Mouse (Mus musculus) liver, adult 2 months (tissue): ENCODE measurements around the gene Ier2. TPM values are rescaled to one million over a fixed set of nuclear protein-coding genes. Genes with fewer than 3 reads are reported as not detected.
A peak's percentile ranks its signal among the peaks of the same experiment; 100 is the strongest.

ENCODE experiments used
- DNase-seq: peaks from one replicate; pipeline ENCODE4 v3.0.0-alpha.2; 2011; ENCODE audit warnings: low read depth, low spot score; ENCODE audit errors: extremely low read depth
- H3K27ac ChIP-seq: fragments of 200-500 bp; replicated peaks from 2 replicates; pipeline ENCODE4 v1.5.1; 2012; ENCODE audit warnings: low read depth, mild to moderate bottlenecking, control low read depth, inconsistent platforms, low read length; ENCODE audit not compliant: insufficient read depth
- H3K27me3 ChIP-seq: fragments of 200-500 bp; 2 replicates; pipeline ENCODE4 v1.6.1; 2012; ENCODE audit warnings: mild to moderate bottlenecking, moderate library complexity, low read length, inconsistent platforms; ENCODE audit not compliant: control insufficient read depth, insufficient read depth
- H3K36me3 ChIP-seq: fragments of 200-500 bp; 2 replicates; pipeline ENCODE4 v1.6.1; 2012; ENCODE audit warnings: low read length, inconsistent platforms; ENCODE audit not compliant: control insufficient read depth, insufficient read depth
- H3K4me1 ChIP-seq: fragments of 200-500 bp; 2 replicates; pipeline ENCODE4 v1.6.1; 2011; ENCODE audit warnings: low read length; ENCODE audit not compliant: control insufficient read depth, insufficient read depth
- H3K4me3 ChIP-seq: fragments of 200-500 bp; 2 replicates; pipeline ENCODE4 v1.5.1; 2011; ENCODE audit warnings: low read depth, mild to moderate bottlenecking, control low read depth, low read length, moderate library complexity; ENCODE audit not compliant: insufficient read depth
- H3K79me2 ChIP-seq: fragments of 200-500 bp; 2 replicates; pipeline ENCODE4 v1.6.1; 2012; ENCODE audit warnings: inconsistent platforms, mild to moderate bottlenecking, low read length, moderate library complexity; ENCODE audit not compliant: control insufficient read depth, insufficient read depth
- H3K9ac ChIP-seq: fragments of 200-500 bp; 2 replicates; pipeline ENCODE4 v1.6.1; 2012; ENCODE audit warnings: low read depth, mild to moderate bottlenecking, control low read depth, inconsistent platforms, low read length
- CTCF ChIP-seq: fragments of 200-500 bp; IDR thresholded peaks from 2 replicates; pipeline ENCODE4 v1.5.1; 2011; ENCODE audit warnings: low read depth, low read length, control low read depth
- POLR2A ChIP-seq: fragments of 200-500 bp; IDR thresholded peaks from 2 replicates; pipeline ENCODE4 v1.6.1; 2011; ENCODE audit warnings: low read length, control low read depth; ENCODE audit not compliant: insufficient read depth; ENCODE audit errors: extremely low read depth
- WGBS: fragments of 180-500 bp; shearing (Covaris S2); methylation state at CpG from one replicate; pipeline ENCODE4 v1.1.7; 2018; 5-methylcytosine and 5-hydroxymethylcytosine counted together
- polyA plus RNA-seq: library from polyadenylated mRNA; depleted of rRNA; stranded (reverse); fragments of >200 nt; gene quantifications from 2 replicates; pipeline ENCODE4 v1.2.3, GENCODE M21; 2012
- total RNA-seq: library from RNA; depleted of rRNA; stranded (reverse); fragments of >200 nt; gene quantifications from 2 replicates; pipeline ENCODE4 v1.2.3, GENCODE M21; 2014

Ier2 gene
- total and polyA plus RNA-seq, 2 experiments: 12.0 to 13.1 TPM

GRCm38 (mm10) chr8:84653092-84653631, 9.5 kb downstream of the Ier2 start:
- Histone ChIP-seq H3K9ac (no peak overlapping the region), H3K4me1 (peaks cover 13% of the 10 kb centered on the region), H3K36me3 (no peaks in the 10 kb centered on the region), H3K27me3 (no peaks in the 10 kb centered on the region), H3K4me3 (no peak overlapping the region), H3K79me2 (no peaks in the 10 kb centered on the region), H3K27ac (no peak overlapping the region)
- WGBS: 86% methylated on average over 9 of the region's 9 CpGs
- TF ChIP-seq POLR2A (no peak), CTCF (no peak)
- DNase-seq: no peak

GRCm38 (mm10) chr8:84650213-84650612, 12.4 kb downstream of the Ier2 start:
- TF ChIP-seq CTCF: no peak
- TF ChIP-seq POLR2A: 0 out of 2 replicates have a peak, but pooled peaks have one; percentile 9
- no peaks in the 10 kb centered on the region for H3K36me3 ChIP-seq
- H3K4me1 ChIP-seq: peaks cover 10% of the 10 kb centered on the region
- DNase-seq: peak; percentile 78
- no peak overlapping the region for H3K4me3 ChIP-seq
- peak overlapping the region; percentile 71 for H3K27ac ChIP-seq
- 23% methylated on average over 3 of the region's 3 CpGs for WGBS
- H3K27me3 ChIP-seq: no peaks in the 10 kb centered on the region
- H3K9ac ChIP-seq: no peak overlapping the region
- H3K79me2 ChIP-seq: no peaks in the 10 kb centered on the region

GRCm38 (mm10) chr8:84647461-84647901, 15.2 kb downstream of the Ier2 start:
- TF ChIP-seq CTCF (peak; percentile 23; the same call in 1 of the 2 replicates), POLR2A (no peak)
- 16% methylated on average over 14 of the region's 14 CpGs for WGBS
- Histone ChIP-seq H3K27me3 (no peaks in the 10 kb centered on the region), H3K79me2 (no peaks in the 10 kb centered on the region), H3K27ac (no peak overlapping the region), H3K9ac (no peak overlapping the region), H3K36me3 (no peaks in the 10 kb centered on the region), H3K4me3 (no peak overlapping the region), H3K4me1 (peaks cover 19% of the 10 kb centered on the region)
- DNase-seq: no peak

GRCm38 (mm10) chr8:84646800-84647199, 15.9 kb downstream of the Ier2 start:
- no peak overlapping the region for H3K27ac ChIP-seq
- H3K9ac ChIP-seq: no peak overlapping the region
- no peak for TF ChIP-seq CTCF
- H3K4me3 ChIP-seq: no peak overlapping the region
- H3K36me3 ChIP-seq: no peaks in the 10 kb centered on the region
- no peaks in the 10 kb centered on the region for H3K27me3 ChIP-seq
- peaks cover 23% of the 10 kb centered on the region for H3K4me1 ChIP-seq
- 72% methylated on average over 6 of the region's 6 CpGs for WGBS
- no peaks in the 10 kb centered on the region for H3K79me2 ChIP-seq
- DNase-seq: no peak

DNA sequence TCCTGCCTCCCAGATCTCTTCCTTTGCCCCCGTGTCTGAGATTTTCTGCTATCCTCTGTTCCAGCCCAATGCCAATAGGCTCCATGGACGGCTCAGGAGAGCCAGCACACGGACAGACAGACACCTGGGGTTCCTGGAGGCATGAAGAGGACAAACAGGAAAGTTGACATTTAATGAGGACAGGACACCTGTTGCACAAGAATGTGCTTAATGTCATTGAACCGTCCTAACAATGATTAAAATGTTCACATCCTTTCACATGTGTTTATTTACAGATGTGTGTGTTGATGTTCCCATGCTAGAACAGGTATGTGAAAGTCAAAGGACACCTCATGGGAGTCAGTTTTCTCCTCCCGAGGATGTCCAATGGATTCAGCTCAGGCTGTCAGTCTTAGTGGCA, 19.6 kb downstream of the Ier2 start:
- Histone ChIP-seq H3K79me2 (no peaks in the 10 kb centered on the region), H3K9ac (no peak overlapping the region), H3K4me3 (no peak overlapping the region), H3K4me1 (peaks cover 15% of the 10 kb centered on the region), H3K36me3 (no peaks in the 10 kb centered on the region), H3K27ac (peak overlapping the region; percentile 72), H3K27me3 (no peaks in the 10 kb centered on the region)
- TF ChIP-seq POLR2A: no peak
- peak; percentile 87 for DNase-seq
- whole genome bisulfite sequencing: 30% methylated on average over 5 of the region's 5 CpGs

DNA sequence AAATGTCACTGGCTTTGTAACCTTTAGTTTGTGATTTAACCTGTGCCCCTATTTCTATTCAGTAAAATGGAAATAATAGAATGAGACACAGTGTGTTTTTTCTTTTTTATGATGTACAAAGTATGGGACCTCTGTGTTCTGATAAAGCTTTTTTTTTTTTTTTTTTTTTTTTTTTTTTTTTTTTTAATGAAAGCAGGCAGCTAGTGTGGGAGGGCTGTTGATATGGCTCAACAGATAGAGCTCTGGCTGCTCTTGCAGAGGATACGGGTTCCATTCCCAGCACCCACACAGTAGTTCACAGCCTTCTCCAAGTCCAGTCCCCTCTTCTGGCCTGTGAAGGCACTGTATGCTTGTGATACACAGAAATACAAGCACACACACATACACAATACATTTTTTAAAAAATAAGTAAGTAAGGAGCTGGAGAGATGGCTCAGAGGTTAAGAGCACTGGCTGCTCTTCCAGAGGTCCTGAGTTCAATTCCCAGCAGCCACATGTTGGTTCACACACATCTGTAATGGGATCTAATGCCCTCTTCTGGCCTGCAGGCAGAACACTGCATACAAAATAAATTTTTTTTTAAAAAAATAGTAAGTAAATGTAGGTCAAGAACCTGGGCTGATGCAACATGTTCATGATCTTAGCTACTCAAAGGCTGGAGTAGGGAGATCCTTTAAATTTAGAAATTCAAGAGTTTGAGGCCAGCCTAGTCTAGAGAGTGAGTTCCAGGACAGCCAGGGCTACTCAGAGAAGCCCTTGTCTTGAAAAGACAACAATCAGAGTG, 20.9 kb downstream of the Ier2 start:
- Histone ChIP-seq H3K36me3 (no peaks in the 10 kb centered on the region), H3K27ac (peak overlapping the region; percentile 72), H3K9ac (no peak overlapping the region), H3K27me3 (no peaks in the 10 kb centered on the region), H3K4me1 (peaks cover 15% of the 10 kb centered on the region), H3K79me2 (no peaks in the 10 kb centered on the region), H3K4me3 (no peak overlapping the region)
- 89% methylated on average over 1 of the region's 1 CpGs for WGBS
- TF ChIP-seq POLR2A: no peak
- no peak for TF ChIP-seq CTCF
- DNase-seq: peak; percentile 36
